Mouse (Mus musculus) granulocyte monocyte progenitor cell, adult 5-6 weeks (primary cell): ENCODE results near the gene Gm13762. TPM values are rescaled to one million over a fixed set of nuclear protein-coding genes. Genes with fewer than 3 reads are reported as not detected.
"Not testable (repeated sequence)": the region's sequence is repeated elsewhere in the genome, so short reads cannot be mapped to it uniquely, and the experiment has no call there.

ENCODE experiments used
- ATAC-seq: replicated peaks from 2 replicates; pipeline ENCODE4 v1.8.0; 2016; ENCODE audit warnings: mild to moderate bottlenecking, moderate TSS enrichment, inconsistent platforms; ENCODE audit not compliant: poor library complexity, severe bottlenecking
- total RNA-seq, 2 experiments: library from RNA; stranded (forward) in 1 of 2; stranded (reverse) in 1 of 2; fragments of 200-712, 200-1000 nt in 1 of 2; fragments of >200 nt in 1 of 2; fragmentation: Nextera tagmentation in 1 of 2; gene quantifications; 2 replicates each; pipeline ENCODE4 v1.2.3; 2014 to 2017

Gene Gm13762
- total RNA-seq (2014; fragmentation: Nextera tagmentation) (not detected in 2 replicates), total RNA-seq (2017) (not detected in 2 replicates)

DNA sequence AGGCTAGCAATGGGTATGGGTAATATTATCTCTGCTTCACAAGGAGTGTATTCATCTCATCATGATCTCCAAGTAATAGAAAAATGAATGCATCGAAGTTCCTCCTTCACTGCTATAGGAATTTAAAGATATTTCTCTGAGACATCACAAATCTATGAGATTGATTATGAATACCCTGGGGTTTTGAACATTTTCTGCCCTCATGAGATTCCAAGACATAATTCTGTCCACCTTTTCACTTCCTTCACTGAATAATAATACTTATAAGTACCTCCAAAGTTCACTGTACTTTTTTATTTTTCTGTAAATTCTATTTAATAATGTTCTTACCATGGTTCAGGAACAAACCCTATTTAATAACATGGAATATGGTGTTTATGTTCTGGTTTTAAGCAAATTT, at the start of gene Gm13762:
Gene Gm13762 (minus strand): TSS at position 101 of the 400 bp plus-strand sequence.
- no peak for ATAC-seq

DNA sequence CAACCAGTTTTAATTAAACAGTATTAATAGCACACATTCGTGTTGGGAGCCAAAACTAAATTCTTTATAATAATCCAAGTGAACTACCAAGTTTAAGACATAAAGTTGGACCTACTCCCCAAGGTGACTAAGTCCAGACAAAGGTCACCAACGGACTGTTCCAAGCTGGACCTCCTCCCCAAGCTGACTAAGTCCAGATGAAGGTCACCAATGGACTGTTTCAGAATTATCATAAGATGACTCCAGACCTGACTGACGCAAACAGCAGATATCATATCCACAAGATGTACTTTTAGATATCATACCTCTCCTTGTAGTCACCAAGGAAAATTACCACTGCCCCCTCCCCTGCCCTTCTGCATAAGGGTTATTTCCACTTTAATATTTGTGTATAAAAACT, 41.4 kb upstream of the Gm13762 start:
- not testable (repeated sequence) for ATAC-seq

DNA sequence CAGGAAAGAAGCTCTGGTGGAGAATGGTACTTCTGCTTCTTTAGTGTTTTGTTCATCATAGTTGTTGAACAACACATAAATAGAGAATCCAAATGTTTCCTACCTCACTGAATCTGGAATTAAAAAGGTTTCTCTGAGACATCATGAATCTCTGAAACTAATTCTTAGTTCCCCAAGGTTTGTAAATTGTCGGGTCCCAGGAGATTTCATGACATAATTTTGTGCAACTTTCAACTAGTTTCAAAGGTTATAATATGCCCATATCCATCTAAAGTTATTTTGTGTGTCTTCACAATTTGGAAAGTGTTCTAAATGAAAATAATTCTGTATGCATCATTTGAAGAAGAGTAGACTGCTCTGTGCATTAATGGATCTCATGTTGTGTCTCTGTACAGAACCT, 38.2 kb upstream of the Gm13762 start, which contains the start of gene Olfr1216:
Gene Olfr1216 (minus strand): TSS at position 101 of the 400 bp plus-strand sequence.
- no peak for ATAC-seq

DNA sequence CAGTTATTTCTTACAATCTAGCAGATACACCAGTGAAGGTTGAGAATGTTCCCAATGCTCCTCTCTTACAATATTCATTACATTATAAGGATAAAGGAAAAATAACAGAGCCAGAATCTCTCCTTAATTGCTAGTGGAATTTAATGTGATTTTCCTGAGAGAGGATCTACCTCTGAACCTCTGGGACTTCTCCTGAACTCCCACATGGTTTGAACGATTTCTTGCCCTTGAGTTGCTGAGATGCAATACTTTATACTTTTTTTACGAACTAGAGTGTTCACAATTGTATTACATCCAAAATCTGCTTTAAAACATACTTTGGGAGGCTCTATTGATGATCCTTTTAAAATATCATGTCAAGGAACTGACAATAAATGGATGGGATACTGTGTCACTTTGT, 26.8 kb upstream of the Gm13762 start, which contains the start of gene Olfr1215:
Gene Olfr1215 (minus strand): TSS at position 101 of the 400 bp plus-strand sequence.
- no peak for ATAC-seq

DNA sequence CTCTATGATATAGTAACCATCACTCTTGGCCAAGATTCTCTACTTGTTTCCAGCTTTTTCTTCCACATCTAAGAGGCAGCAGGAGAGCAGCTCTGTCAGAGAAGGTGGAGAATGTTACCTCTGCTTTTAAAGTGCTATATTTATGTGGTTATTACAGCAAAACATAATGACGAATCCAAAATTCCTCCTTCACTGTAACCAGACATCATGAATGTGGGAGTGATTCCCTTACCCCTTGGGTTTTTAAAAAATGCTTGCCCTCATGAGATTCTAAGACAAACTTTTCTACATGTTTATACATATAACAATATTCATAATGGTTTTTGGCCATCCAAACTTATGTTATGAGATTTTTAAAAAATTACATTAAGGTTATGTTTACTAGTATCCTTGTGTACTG, 12.5 kb upstream of the Gm13762 start, which contains the start of gene Olfr1214:
Gene Olfr1214 (minus strand): TSS at position 101 of the 400 bp plus-strand sequence.
- ATAC-seq = no peak

DNA sequence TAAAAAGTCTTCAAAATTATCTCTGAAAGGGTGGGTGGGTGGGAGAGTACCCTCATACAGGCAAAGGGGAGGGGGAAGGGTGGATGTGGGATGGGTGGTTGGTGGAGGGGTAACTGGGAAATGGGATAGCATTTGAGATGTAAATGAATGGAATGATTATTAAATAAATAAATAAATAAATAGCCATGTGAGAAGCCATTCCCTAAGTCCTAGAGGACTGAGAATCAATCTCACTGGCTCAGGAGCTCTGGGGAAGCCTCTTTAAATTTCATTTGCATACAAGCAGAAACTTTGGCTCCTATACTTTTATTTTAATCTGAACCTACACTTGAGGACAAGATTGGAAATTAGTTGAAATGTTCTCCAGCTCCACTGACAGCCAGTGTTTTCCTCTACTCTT, 26.4 kb downstream of the Gm13762 start, which contains the start of gene Olfr1212:
Gene Olfr1212 (plus strand): TSS at position 301 of the 400 bp plus-strand sequence.
- ATAC-seq = no peak

DNA sequence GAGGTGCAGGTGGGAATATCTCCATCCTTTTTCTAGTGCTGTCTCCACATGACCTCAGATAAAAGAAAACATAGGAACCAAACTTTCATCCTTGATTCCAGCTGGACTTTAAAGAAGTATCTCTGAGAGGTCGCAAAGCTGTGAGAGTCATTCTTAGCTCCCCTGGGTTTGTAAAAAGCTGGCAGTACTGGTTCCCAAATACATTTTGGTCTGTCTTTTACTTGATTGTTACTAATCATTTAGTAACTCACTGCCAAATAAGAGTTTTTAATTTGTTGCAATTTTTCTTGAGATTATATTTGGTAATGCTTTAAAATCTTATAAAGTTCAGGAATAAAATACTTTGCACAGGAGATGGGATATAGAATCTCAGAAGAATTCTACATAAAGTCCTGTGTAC, 42.1 kb downstream of the Gm13762 start, which contains the start of gene Olfr1211:
Gene Olfr1211 (minus strand): TSS at position 101 of the 400 bp plus-strand sequence.
- ATAC-seq = no peak

Other genes starting within 250 kb of the Gm13762 start
- not detected in 2 replicates for gene Olfr1197, start 247.9 kb downstream of the Gm13762 start, total RNA-seq (2014; fragmentation: Nextera tagmentation)
- gene Olfr1197, start 247.9 kb downstream of the Gm13762 start, total RNA-seq (2017) = not detected in 2 replicates
- gene Olfr1198, start 228.9 kb downstream of the Gm13762 start, total RNA-seq (2014; fragmentation: Nextera tagmentation) = not detected in 2 replicates
- gene Olfr1198, start 228.9 kb downstream of the Gm13762 start, total RNA-seq (2017) = not detected in 2 replicates
- not detected in 2 replicates for gene Olfr1199, start 219.8 kb downstream of the Gm13762 start, total RNA-seq (2014; fragmentation: Nextera tagmentation)
- gene Olfr1199, start 219.8 kb downstream of the Gm13762 start, total RNA-seq (2017) = not detected in 2 replicates
- not detected in 2 replicates for gene Olfr1200, start 209.8 kb downstream of the Gm13762 start, total RNA-seq (2014; fragmentation: Nextera tagmentation)
- not detected in 2 replicates for gene Olfr1200, start 209.8 kb downstream of the Gm13762 start, total RNA-seq (2017)
- not detected in 2 replicates for gene Olfr1201, start 187.2 kb downstream of the Gm13762 start, total RNA-seq (2014; fragmentation: Nextera tagmentation)
- gene Olfr1201, start 187.2 kb downstream of the Gm13762 start, total RNA-seq (2017) = not detected in 2 replicates
- not detected in 2 replicates for gene Olfr1202, start 165.8 kb downstream of the Gm13762 start, total RNA-seq (2014; fragmentation: Nextera tagmentation)
- gene Olfr1202, start 165.8 kb downstream of the Gm13762 start, total RNA-seq (2017) = not detected in 2 replicates
- gene Olfr1205, start 150.5 kb downstream of the Gm13762 start, total RNA-seq (2014; fragmentation: Nextera tagmentation) = not detected in 2 replicates
- not detected in 2 replicates for gene Olfr1205, start 150.5 kb downstream of the Gm13762 start, total RNA-seq (2017)
- gene Olfr1204, start 131.0 kb downstream of the Gm13762 start, total RNA-seq (2014; fragmentation: Nextera tagmentation) = not detected in 2 replicates
- gene Olfr1204, start 131.0 kb downstream of the Gm13762 start, total RNA-seq (2017) = not detected in 2 replicates
- gene Olfr1206, start 117.0 kb downstream of the Gm13762 start, total RNA-seq (2014; fragmentation: Nextera tagmentation) = not detected in 2 replicates
- gene Olfr1206, start 117.0 kb downstream of the Gm13762 start, total RNA-seq (2017) = not detected in 2 replicates
- not detected in 2 replicates for gene Olfr1208, start 78.0 kb downstream of the Gm13762 start, total RNA-seq (2014; fragmentation: Nextera tagmentation)
- gene Olfr1208, start 78.0 kb downstream of the Gm13762 start, total RNA-seq (2017) = not detected in 2 replicates
- gene Olfr1209, start 65.1 kb downstream of the Gm13762 start, total RNA-seq (2014; fragmentation: Nextera tagmentation) = not detected in 2 replicates
- not detected in 2 replicates for gene Olfr1209, start 65.1 kb downstream of the Gm13762 start, total RNA-seq (2017)
- gene Olfr1211, start 42.2 kb downstream of the Gm13762 start, total RNA-seq (2014; fragmentation: Nextera tagmentation) = not detected in 2 replicates
- gene Olfr1211, start 42.2 kb downstream of the Gm13762 start, total RNA-seq (2017) = not detected in 2 replicates
- not detected in 2 replicates for gene Olfr1212, start 26.3 kb downstream of the Gm13762 start, total RNA-seq (2014; fragmentation: Nextera tagmentation)
- gene Olfr1212, start 26.3 kb downstream of the Gm13762 start, total RNA-seq (2017) = not detected in 2 replicates
- not detected in 2 replicates for gene Olfr1214, start 12.4 kb upstream of the Gm13762 start, total RNA-seq (2014; fragmentation: Nextera tagmentation)
- not detected in 2 replicates for gene Olfr1214, start 12.4 kb upstream of the Gm13762 start, total RNA-seq (2017)
- gene Olfr1215, start 26.7 kb upstream of the Gm13762 start, total RNA-seq (2014; fragmentation: Nextera tagmentation) = not detected in 2 replicates
- gene Olfr1215, start 26.7 kb upstream of the Gm13762 start, total RNA-seq (2017) = not detected in 2 replicates
- not detected in 2 replicates for gene Olfr1216, start 38.1 kb upstream of the Gm13762 start, total RNA-seq (2014; fragmentation: Nextera tagmentation)
- gene Olfr1216, start 38.1 kb upstream of the Gm13762 start, total RNA-seq (2017) = not detected in 2 replicates
- not detected in 2 replicates for gene Olfr1217, start 51.8 kb upstream of the Gm13762 start, total RNA-seq (2014; fragmentation: Nextera tagmentation)
- not detected in 2 replicates for gene Olfr1217, start 51.8 kb upstream of the Gm13762 start, total RNA-seq (2017)
- not detected in 2 replicates for gene Olfr1218, start 80.9 kb upstream of the Gm13762 start, total RNA-seq (2014; fragmentation: Nextera tagmentation)
- not detected in 2 replicates for gene Olfr1218, start 80.9 kb upstream of the Gm13762 start, total RNA-seq (2017)
- gene Olfr1219, start 103.2 kb upstream of the Gm13762 start, total RNA-seq (2014; fragmentation: Nextera tagmentation) = not detected in 2 replicates
- gene Olfr1219, start 103.2 kb upstream of the Gm13762 start, total RNA-seq (2017) = not detected in 2 replicates
- not detected in 2 replicates for gene Olfr1220, start 126.6 kb upstream of the Gm13762 start, total RNA-seq (2014; fragmentation: Nextera tagmentation)
- not detected in 2 replicates for gene Olfr1220, start 126.6 kb upstream of the Gm13762 start, total RNA-seq (2017)
- gene Olfr1221, start 137.0 kb upstream of the Gm13762 start, total RNA-seq (2014; fragmentation: Nextera tagmentation) = not detected in 2 replicates
- not detected in 2 replicates for gene Olfr1221, start 137.0 kb upstream of the Gm13762 start, total RNA-seq (2017)
- gene Olfr1222, start 152.8 kb upstream of the Gm13762 start, total RNA-seq (2014; fragmentation: Nextera tagmentation) = not detected in 2 replicates
- gene Olfr1222, start 152.8 kb upstream of the Gm13762 start, total RNA-seq (2017) = not detected in 2 replicates
- not detected in 2 replicates for gene Olfr1223, start 171.3 kb upstream of the Gm13762 start, total RNA-seq (2014; fragmentation: Nextera tagmentation)
- gene Olfr1223, start 171.3 kb upstream of the Gm13762 start, total RNA-seq (2017) = not detected in 2 replicates
- not detected in 2 replicates for gene Olfr1224-ps1, start 183.8 kb upstream of the Gm13762 start, total RNA-seq (2014; fragmentation: Nextera tagmentation)
- gene Olfr1224-ps1, start 183.8 kb upstream of the Gm13762 start, total RNA-seq (2017) = not detected in 2 replicates
- not detected in 2 replicates for gene Olfr1225, start 194.4 kb upstream of the Gm13762 start, total RNA-seq (2014; fragmentation: Nextera tagmentation)
- gene Olfr1225, start 194.4 kb upstream of the Gm13762 start, total RNA-seq (2017) = not detected in 2 replicates
- not detected in 2 replicates for gene Olfr1226, start 219.8 kb upstream of the Gm13762 start, total RNA-seq (2014; fragmentation: Nextera tagmentation)
- gene Olfr1226, start 219.8 kb upstream of the Gm13762 start, total RNA-seq (2017) = not detected in 2 replicates